Mouse (Mus musculus) hindbrain, embryonic 15.5 days (tissue): ENCODE results near the gene Nubpl. TPM values are rescaled to one million over a fixed set of nuclear protein-coding genes. Genes with fewer than 3 reads are reported as not detected.

Experiments
- ATAC-seq: fragments of 200-750 bp; cut with Nextera tagmentation; 2 replicates; pipeline ENCODE4 v1.8.0; 2017; ENCODE audit warnings: low read depth, moderate number of reproducible peaks, moderate TSS enrichment; ENCODE audit not compliant: low FRiP score
- H3K27ac ChIP-seq: fragments of 300-500 bp; sonication (generic); replicated peaks from 2 replicates; pipeline ENCODE4 v1.5.1; 2015; ENCODE audit warnings: mild to moderate bottlenecking, inconsistent platforms
- H3K27me3 ChIP-seq: fragments of 300-500 bp; sonication (generic); 2 replicates; pipeline ENCODE4 v1.6.1; 2015; ENCODE audit warnings: control low read depth, inconsistent platforms
- H3K36me3 ChIP-seq: fragments of 300-500 bp; sonication (generic); 2 replicates; pipeline ENCODE4 v1.6.1; 2015; ENCODE audit warnings: control low read depth, inconsistent platforms
- H3K4me1 ChIP-seq: fragments of 300-500 bp; sonication (generic); replicated peaks from 2 replicates; pipeline ENCODE4 v1.6.1; 2015; ENCODE audit warnings: control low read depth, inconsistent platforms
- H3K4me2 ChIP-seq: fragments of 300-500 bp; sonication (generic); 2 replicates; pipeline ENCODE4 v1.6.1; 2015; ENCODE audit warnings: moderate library complexity, mild to moderate bottlenecking, inconsistent platforms
- H3K4me3 ChIP-seq: fragments of 300-500 bp; sonication (generic); 2 replicates; pipeline ENCODE4 v1.5.1; 2015; ENCODE audit warnings: mild to moderate bottlenecking, inconsistent platforms
- H3K9ac ChIP-seq: fragments of 300-500 bp; sonication (generic); 2 replicates; pipeline ENCODE4 v1.6.1; 2015; ENCODE audit warnings: inconsistent platforms
- H3K9me3 ChIP-seq: fragments of 300-500 bp; sonication (generic); 2 replicates; pipeline ENCODE4 v1.6.1; 2016; ENCODE audit warnings: control low read depth, inconsistent platforms
- WGBS: fragments of 180-500 bp; shearing (Covaris S2); methylation state at CpG from one replicate; pipeline ENCODE4 v1.1.7; 2015; 5-methylcytosine and 5-hydroxymethylcytosine counted together
- polyA plus RNA-seq: library from polyadenylated mRNA; unstranded; fragments of >200 nt; fragmentation: Nextera tagmentation; extraction: Ambion mirVana; gene quantifications from 2 replicates; pipeline ENCODE4 v1.2.1, GENCODE M21; 2015

Gene Nubpl
- polyA plus RNA-seq, 1 experiment from 2014 or later = 6.7 TPM

GRCm38 (mm10) chr12:52350276-52350675 lies 252.7 kb downstream of the Nubpl start:
- Histone ChIP-seq H3K36me3 (no peaks in the 10 kb centered on the region), H3K27ac (no peak overlapping the region), H3K9me3 (no peaks in the 10 kb centered on the region), H3K4me3 (no peak overlapping the region), H3K4me1 (0 out of 2 replicates have a peak, but pooled peaks cover 3% of the 10 kb centered on the region), H3K9ac (no peak overlapping the region), H3K27me3 (no peaks in the 10 kb centered on the region), H3K4me2 (no peak overlapping the region)
- ATAC-seq = no peak
- WGBS = 75% methylated on average over 3 of the region's 3 CpGs

GRCm38 (mm10) chr12:52359484-52359883 lies 261.9 kb downstream of the Nubpl start:
- H3K9me3 ChIP-seq = no peaks in the 10 kb centered on the region
- ATAC-seq = no peak
- no peaks in the 10 kb centered on the region for H3K4me1 ChIP-seq
- no peak overlapping the region for H3K27ac ChIP-seq
- no peak overlapping the region for H3K4me3 ChIP-seq
- no peak overlapping the region for H3K4me2 ChIP-seq
- H3K27me3 ChIP-seq = no peaks in the 10 kb centered on the region
- H3K36me3 ChIP-seq = no peaks in the 10 kb centered on the region
- no peak overlapping the region for H3K9ac ChIP-seq
- WGBS = 85% methylated on average over 10 of the region's 10 CpGs

GRCm38 (mm10) chr12:52360136-52360535 lies 262.6 kb downstream of the Nubpl start:
- Histone ChIP-seq H3K4me1 (no peaks in the 10 kb centered on the region), H3K9me3 (no peaks in the 10 kb centered on the region), H3K9ac (no peak overlapping the region), H3K4me2 (no peak overlapping the region), H3K27me3 (no peaks in the 10 kb centered on the region), H3K27ac (no peak overlapping the region), H3K36me3 (no peaks in the 10 kb centered on the region), H3K4me3 (no peak overlapping the region)
- 77% methylated on average over 3 of the region's 3 CpGs for WGBS
- no peak for ATAC-seq

- no peak overlapping the region for H3K4me2 ChIP-seq
- ATAC-seq = no peak
- no peaks in the 10 kb centered on the region for H3K4me1 ChIP-seq
- no peak overlapping the region for H3K4me3 ChIP-seq
- WGBS = 30% methylated on average over 6 of the region's 6 CpGs
- H3K27me3 ChIP-seq = no peaks in the 10 kb centered on the region
- H3K9ac ChIP-seq = no peak overlapping the region
- H3K27ac ChIP-seq = no peak overlapping the region
- H3K36me3 ChIP-seq = no peaks in the 10 kb centered on the region
- no peaks in the 10 kb centered on the region for H3K9me3 ChIP-seq
These were observed 263.7 kb downstream of the Nubpl start for GRCm38 (mm10) chr12:52361198-52361597.

Other genes starting within 250 kb of the Nubpl start
- 6.9 and 7.1 TPM in 2 replicates for gene Heatr5a, start 126.4 kb upstream of the Nubpl start, polyA plus RNA-seq
- 19.7 and 20.6 TPM in 2 replicates for gene Dtd2, start 91.2 kb upstream of the Nubpl start, polyA plus RNA-seq
- not detected in 2 replicates for gene Gpr33, start 69.7 kb upstream of the Nubpl start, polyA plus RNA-seq